Mouse (Mus musculus) gastrocnemius, postnatal 4 days (tissue): ENCODE data around the gene Tmem123. TPM values are rescaled to one million over a fixed set of nuclear protein-coding genes. Genes with fewer than 3 reads are reported as not detected.

Experiments used
- DNase-seq, 2 experiments: peaks; one replicate each; pipeline ENCODE4 v3.0.0; 2021 to 2022; ENCODE audit warnings: low spot score in 2 of 2, mixed read lengths in 2 of 2
- microRNA-seq: library from miRNA; unstranded; fragments of <30 nt; microRNA quantifications from one replicate; pipeline ENCODE4 v1.2.0, GENCODE M21; 2021
- total RNA-seq, 2 experiments: library from RNA; stranded (reverse); gene quantifications; 2 replicates each; pipeline ENCODE4 v1.2.3; 2021

Tmem123 gene
- total RNA-seq, 2 experiments from 2014 or later, result 50.8 to 54.9 TPM

DNA sequence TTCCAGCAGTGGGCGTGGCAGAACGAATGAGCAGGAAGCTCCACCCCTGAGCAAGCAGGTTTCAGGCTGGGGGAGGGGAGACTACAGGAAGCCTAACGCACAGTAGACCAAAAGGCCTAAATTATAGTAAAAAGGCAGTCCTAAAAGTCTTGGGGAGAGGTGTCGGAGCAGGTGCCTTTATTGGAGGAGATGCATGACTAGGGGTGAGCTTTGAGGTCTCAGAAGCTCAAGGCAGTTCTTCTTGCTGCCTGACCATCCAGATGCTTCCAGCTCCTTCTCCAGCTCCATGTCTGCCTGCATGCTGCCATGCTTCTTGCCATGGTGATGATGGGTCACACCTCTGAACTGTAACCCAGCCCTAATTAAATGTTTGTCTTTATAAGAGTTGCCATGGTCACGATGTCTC lies 41.3 kb downstream of the Tmem123 start:
- DNase-seq, result no peak

DNA sequence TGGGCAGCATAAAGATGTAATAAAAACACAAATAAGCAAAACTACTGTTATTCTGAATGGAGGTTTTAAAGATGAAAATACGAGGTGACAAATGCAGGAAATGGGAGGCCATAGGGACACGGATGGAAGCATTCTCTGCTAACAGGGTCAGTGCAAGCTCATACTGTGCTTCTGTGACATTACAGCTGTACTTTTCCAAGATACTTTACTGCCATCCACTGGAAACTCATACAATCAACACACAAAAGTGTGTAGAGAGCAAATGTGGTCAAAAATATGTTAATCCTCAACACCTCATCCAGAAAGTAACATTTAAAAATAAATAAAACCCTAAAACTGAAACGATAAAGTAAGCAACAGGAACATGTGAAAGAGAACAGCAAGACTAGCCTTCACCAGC lies 58.9 kb downstream of the Tmem123 start:
- DNase-seq, result no peak

DNA sequence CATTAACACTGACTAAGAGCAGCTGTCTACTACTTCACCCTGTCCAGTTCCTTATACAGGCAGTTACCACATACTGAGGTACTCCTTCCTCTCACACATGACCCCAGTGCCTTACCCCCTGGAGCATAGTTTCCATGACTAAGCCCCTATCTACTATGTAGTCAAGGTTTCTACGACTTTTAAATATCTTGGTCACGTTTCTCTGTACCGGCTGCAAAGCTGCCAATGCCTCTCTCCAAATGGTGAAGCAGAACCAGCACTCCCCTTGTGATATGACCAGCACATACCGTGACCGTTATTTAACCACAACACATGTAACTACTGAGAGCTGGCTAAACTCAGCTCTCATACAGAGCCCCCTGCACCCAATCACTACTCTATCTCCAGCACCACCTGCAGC lies 61.1 kb downstream of the Tmem123 start:
- DNase-seq, result no peak

DNA sequence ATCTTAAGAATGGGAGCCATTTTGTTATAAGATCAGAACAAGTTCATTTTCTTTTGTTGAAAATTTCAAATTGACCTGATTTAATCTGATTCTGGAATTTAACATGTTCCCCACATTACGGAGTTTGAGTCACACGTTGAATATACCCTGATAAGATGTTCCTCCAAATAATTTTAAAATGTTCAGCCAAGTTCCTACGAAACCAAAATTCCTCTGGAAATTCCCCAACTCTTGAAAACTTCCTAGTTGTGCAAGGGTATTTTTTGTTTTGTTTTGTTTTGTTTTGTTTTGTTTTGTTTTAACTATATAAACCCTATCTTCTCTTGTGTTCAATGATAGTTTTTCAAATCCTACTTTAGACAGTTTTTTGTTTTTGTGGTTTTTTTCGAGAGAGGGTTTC lies 64.9 kb downstream of the Tmem123 start:
- no peak for DNase-seq

DNA sequence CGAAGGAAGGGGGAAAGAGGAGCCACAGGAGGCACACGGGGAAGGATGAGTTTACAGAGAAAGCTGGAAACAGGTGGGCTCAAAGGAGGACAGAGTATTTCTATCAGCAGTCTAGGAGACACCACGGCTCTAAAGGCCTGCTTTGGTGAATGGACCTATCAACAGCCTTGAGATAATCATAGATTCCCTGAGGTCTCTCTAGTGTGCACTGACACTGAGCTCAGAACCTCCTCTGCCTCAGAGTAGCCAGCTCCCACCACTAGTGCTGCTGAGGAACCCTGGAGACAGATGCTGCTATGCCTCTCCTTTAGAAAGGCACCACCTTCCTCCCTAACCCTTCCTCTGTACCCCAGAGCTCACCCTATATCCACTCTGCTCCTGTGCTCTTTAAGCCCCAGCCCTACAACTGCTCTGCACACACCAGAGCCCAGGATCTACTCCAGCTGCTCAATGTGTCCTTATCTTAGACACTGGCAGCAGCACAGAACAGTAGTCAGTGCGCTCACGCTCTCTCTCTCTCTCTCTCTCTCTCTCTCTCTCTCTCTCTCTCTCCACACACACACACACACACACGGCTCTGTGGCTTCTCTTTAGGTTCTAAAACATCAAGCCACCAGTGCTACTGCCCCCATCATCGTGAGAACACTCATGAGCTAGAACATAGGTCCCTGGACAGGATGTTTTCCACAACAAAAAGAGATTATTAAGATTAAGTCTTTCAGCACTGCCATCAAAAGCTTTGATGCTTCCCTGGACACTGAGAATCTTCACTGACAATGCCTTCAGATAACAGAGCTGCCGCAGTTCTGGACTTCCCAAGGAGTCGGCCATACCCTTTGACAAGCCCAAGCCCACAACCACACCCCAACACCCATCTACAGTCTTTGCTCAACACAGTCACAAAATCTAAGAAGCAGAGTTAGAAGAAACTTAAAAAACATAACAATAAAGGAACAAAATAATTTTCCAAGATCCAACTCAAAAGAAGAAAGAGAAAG lies 66.0 kb downstream of the Tmem123 start:
- DNase-seq, result no peak

DNA sequence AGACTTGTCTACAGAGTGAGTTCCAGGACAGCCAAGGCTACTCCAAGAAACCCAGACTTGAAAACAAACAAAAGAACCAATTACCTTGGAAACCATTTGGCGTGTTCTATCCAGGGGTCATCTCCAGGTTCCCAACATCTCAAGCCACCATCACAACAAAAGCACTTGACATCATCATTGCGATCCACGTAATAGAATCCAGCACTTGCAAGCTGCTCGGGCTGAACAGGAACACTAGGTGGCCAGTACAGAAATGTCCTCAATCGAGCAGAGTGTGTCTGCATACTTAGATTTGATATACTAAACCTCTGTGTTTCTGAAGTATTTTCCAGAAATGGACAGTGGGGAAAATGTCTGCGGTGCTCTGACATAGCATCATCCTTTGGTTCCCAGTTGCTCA lies 69.6 kb downstream of the Tmem123 start:
- DNase-seq, result no peak

DNA sequence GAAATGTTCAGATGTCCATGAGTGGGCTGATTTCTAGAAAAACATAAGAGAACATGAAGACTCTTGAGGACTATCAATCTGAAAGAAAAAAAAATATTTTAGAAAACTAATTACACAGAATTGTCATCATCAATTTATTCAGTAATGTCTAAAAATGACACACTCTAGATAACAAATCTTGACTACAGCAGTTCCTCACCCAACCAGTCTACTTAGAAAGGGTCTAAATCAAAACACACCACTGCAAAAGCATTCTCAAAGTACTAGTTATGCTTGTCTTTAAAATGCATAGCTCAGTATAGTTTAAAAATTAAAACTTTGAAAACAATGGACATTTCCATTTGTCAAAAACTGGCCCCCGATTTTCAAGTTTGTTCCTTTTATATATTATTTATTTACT lies 71.5 kb downstream of the Tmem123 start:
- no peak for DNase-seq

DNA sequence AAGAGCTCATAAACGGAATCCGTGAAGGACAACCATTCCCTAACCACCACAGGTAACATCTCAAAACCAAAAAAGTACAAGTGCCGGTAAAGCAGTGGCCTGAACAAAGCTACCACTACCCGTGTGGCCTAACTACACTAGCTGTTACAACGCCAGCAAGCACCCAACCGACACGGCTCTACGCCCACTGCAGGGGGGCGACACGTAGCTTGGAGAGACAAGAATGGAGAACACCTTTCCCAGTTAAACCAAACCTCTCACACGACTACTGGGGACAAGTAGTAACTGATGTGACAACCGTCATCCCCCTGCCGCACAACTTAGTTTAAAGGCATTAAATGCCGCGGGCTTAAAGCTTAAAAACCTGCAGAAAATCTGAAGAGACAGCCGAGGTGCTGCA lies 72.5 kb downstream of the Tmem123 start:
- peak in 1 of 2 experiments; percentile 33 for DNase-seq

DNA sequence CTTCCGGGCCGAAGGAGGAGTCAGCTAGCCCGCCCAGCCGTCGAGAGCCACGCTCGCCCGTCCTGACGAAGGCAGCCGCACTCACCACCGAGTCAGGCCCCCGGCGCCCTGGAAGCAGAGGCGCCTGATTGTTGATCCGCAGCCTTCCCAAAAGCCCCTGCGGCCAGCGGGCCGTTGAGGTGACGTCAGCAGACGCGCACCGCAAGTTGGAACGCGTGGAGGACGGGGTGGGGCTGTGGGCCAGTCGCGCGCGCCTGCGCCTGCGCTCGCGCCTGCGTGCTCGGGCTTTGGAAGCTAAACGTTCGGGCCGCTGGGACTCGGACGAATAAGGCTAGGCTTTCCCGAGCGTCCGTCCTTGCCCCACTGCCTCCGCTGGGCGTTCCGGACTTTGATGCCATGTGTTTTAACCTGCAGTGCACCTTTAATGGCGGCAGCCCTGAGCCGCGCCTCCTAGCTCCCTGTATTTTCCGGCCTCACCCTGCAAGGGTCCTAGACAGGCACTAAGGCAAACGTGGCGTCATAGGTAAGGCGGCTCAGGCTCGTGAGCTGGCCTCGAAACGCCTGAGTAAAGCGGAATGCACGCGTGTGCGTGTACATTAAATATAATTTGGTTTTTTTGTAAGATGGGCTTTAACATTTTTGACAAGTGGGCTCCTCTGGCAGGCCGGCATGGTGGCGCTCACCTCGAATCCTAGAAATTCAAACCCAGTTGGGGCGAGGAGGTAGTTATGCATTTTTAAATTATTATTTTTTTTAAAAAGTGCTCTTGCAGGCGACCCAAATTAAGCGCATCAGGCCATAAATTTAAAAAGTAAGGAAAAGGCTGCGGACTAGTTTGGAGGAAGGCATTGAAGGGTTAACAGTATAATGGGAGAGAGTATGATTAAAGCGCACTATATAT lies 73.3 kb downstream of the Tmem123 start, which contains the start of gene Birc2:
TSS of gene Birc2 (minus strand) at position 160 of the 901 bp plus-strand sequence.
- DNase-seq, result peak; percentile 95

DNA sequence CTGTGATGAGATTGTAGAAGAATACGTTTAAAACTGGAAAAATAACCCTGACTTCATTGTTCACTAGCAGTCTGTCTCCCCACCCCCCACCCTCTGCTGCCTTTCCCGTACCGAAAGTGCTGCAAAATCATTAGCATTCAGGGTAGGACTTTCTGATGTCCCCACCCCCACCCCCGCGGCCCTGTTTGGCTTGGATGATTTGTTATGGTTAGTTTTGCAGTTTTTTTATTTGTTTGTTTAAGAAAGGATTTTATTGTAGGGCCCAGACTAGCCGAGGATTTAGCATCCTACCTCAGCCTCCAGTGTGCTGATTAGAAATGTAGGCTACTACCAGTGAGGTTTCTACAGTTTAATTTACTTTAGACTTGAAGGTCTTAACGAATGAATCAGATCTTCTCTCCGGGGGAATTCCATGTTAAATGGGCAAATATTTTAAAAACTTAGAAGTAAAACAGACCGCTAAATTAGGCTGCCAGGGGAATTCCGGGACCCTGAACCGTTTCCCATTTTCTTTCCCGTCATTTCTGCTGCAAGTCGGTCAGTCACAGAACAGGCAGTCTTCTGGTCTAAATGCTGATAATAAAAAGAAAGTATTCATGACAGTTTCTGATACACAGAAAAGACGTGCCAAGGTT lies 74.1 kb downstream of the Tmem123 start:
- DNase-seq, result no peak

DNA sequence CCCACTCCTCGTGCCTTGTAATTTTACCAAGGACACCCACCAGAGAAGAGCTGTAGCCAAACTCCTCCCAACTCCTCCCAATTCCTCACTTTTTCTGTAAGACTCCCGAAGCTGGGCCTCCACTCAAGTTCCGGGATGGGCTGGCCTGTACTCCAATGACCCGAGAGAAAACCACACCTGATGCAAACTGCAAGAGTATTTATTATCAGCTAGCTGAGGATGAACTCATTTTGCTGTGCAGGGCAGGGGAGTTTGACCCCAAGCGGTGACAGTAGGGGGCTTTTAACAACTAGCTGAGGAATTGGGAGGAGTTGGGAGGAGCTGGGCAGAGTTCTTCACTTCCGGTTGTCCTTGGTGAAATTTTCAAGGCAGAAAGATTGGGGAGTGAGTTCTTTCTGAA lies 77.4 kb downstream of the Tmem123 start:
- DNase-seq, result no peak

Small RNAs within 50 kb of the gene (microRNA-seq; reads per million reads assigned to microRNA genes)
- gene Mir5618, result 0.63 reads per million

Other genes starting within 250 kb of the Tmem123 start
- under 1 TPM; 0.15 to 0.29 TPM for gene Mmp8, start 205.6 kb upstream of the Tmem123 start, total RNA-seq
- gene Mmp27, start 192.6 kb upstream of the Tmem123 start, total RNA-seq, result not detected
- not detected for gene Mmp20, start 135.8 kb upstream of the Tmem123 start, total RNA-seq
- not detected for gene Mmp7, start 72.0 kb upstream of the Tmem123 start, total RNA-seq
- gene Birc2, start 73.0 kb downstream of the Tmem123 start, total RNA-seq, result 10 to 100 TPM; 22.0 to 28.1 TPM
- gene Birc3, start 109.1 kb downstream of the Tmem123 start, total RNA-seq, result 10 to 100 TPM; 12.6 to 14.1 TPM
- 100 to 1,000 TPM; 108 to 111 TPM for gene Yap1, start 240.6 kb downstream of the Tmem123 start, total RNA-seq